Mouse (Mus musculus) adrenal gland, postnatal 10 days (tissue): Measurements from ENCODE around the gene Ndst2. TPM values are rescaled to one million over a fixed set of nuclear protein-coding genes. Genes with fewer than 3 reads are reported as not detected.
"Not testable (repeated sequence)": the region's sequence is repeated elsewhere in the genome, so short reads cannot be mapped to it uniquely, and the experiment has no call there.

ENCODE experiments used
- DNase-seq: peaks from one replicate; pipeline ENCODE4 v3.0.0; 2021; ENCODE audit warnings: mixed read lengths
- total RNA-seq, 2 experiments: library from RNA; stranded (reverse); gene quantifications; 2 replicates each; pipeline ENCODE4 v1.2.3; 2021

Gene Ndst2
- total RNA-seq, 2 experiments from 2014 or later, result 24.1 to 32.7 TPM

GRCm38 (mm10) chr14:20738511-20738910 lies 4.1 kb upstream of the Ndst2 start:
- DNase-seq, result no peak

GRCm38 (mm10) chr14:20737306-20737705 lies 2.9 kb upstream of the Ndst2 start:
- peak; percentile 67 for DNase-seq

GRCm38 (mm10) chr14:20735892-20736390 lies 1.6 kb upstream of the Ndst2 start:
- no peak for DNase-seq

GRCm38 (mm10) chr14:20735052-20735451 lies 690 bp upstream of the Ndst2 start:
- no peak for DNase-seq

GRCm38 (mm10) chr14:20733041-20733951 lies 1.1 kb downstream of the Ndst2 start:
- DNase-seq, result no peak

GRCm38 (mm10) chr14:20730853-20731602 lies 3.3 kb downstream of the Ndst2 start:
- no peak for DNase-seq

- DNase-seq, result no peak
Observed at GRCm38 (mm10) chr14:20729871-20730270, 4.5 kb downstream of the Ndst2 start.

- DNase-seq, result no peak
Observed at GRCm38 (mm10) chr14:20725660-20726339, 8.6 kb downstream of the Ndst2 start.

GRCm38 (mm10) chr14:20724043-20724442 lies 10.3 kb downstream of the Ndst2 start:
- DNase-seq, result peak; percentile 80

GRCm38 (mm10) chr14:20723006-20723405 lies 11.4 kb downstream of the Ndst2 start:
- DNase-seq, result no peak

- no peak for DNase-seq
Observed at GRCm38 (mm10) chr14:20721371-20721770, 13.0 kb downstream of the Ndst2 start.

GRCm38 (mm10) chr14:20719767-20720166 lies 14.6 kb downstream of the Ndst2 start:
- DNase-seq, result no peak

- DNase-seq, result no peak
Observed at GRCm38 (mm10) chr14:20718443-20718842, 15.9 kb downstream of the Ndst2 start.

- DNase-seq, result no peak
Observed at GRCm38 (mm10) chr14:20713832-20714231, 20.5 kb downstream of the Ndst2 start.

- DNase-seq, result no peak
Observed at GRCm38 (mm10) chr14:20708239-20708638, 26.1 kb downstream of the Ndst2 start.

- peak; percentile 93 for DNase-seq
Observed at GRCm38 (mm10) chr14:20707201-20708190, 26.9 kb downstream of the Ndst2 start, which contains the start of gene Zswim8. Gene Zswim8 (plus strand): TSS chr14:20707552.

GRCm38 (mm10) chr14:20703461-20703860 lies 30.9 kb downstream of the Ndst2 start:
- DNase-seq, result not testable (repeated sequence)

GRCm38 (mm10) chr14:20702741-20703381 lies 31.5 kb downstream of the Ndst2 start, which contains the start of gene Chchd1:
Gene Chchd1 (plus strand): TSS chr14:20703006.
- DNase-seq, result peak; percentile 95

GRCm38 (mm10) chr14:20702096-20702740 lies 32.1 kb downstream of the Ndst2 start:
- no peak for DNase-seq

- no peak for DNase-seq
Observed at GRCm38 (mm10) chr14:20701554-20701953, 32.8 kb downstream of the Ndst2 start.
